Mouse (Mus musculus): ENCODE measurements at regions not wholly inside any gene's neighbourhood (a gene's known extent, or its start where the extent isn't known, plus 50 kb on each side); places are given as distances from the start of the nearest gene placed in this dataset.
A peak's percentile ranks its signal among the peaks of the same experiment; 100 is the strongest.

GRCm38 (mm10) chr3:53393945-53394344 lies 69.2 kb downstream of the Nhlrc3 start:
- H3K27ac ChIP-seq, result no peak overlapping the region
- H3K36me3 ChIP-seq, result no peaks in the 10 kb centered on the region
- ATAC-seq, result no peak
- H3K4me3 ChIP-seq (replicated peaks), result no peak overlapping the region
- H3K4me2 ChIP-seq (replicated peaks), result no peak overlapping the region
- WGBS, result 88% methylated on average over 7 of the region's 7 CpGs
- no peaks in the 10 kb centered on the region for H3K9me3 ChIP-seq
- no peak overlapping the region for H3K9ac ChIP-seq (replicated peaks)
- H3K4me1 ChIP-seq (replicated peaks), result no peaks in the 10 kb centered on the region
- H3K27me3 ChIP-seq, result no peaks in the 10 kb centered on the region

- H3K9ac ChIP-seq (replicated peaks), result no peak overlapping the region
- H3K27ac ChIP-seq, result no peak overlapping the region
- WGBS, result 68% methylated on average over 14 of the region's 14 CpGs
- H3K9me3 ChIP-seq, result no peaks in the 10 kb centered on the region
- H3K27me3 ChIP-seq, result no peaks in the 10 kb centered on the region
- H3K36me3 ChIP-seq, result no peaks in the 10 kb centered on the region
- no peak overlapping the region for H3K4me2 ChIP-seq (replicated peaks)
- ATAC-seq, result no peak
- no peak overlapping the region for H3K4me3 ChIP-seq (replicated peaks)
- no peaks in the 10 kb centered on the region for H3K4me1 ChIP-seq (replicated peaks)
Measured at GRCm38 (mm10) chr3:53381704-53382581, 81.2 kb downstream of the Nhlrc3 start.

GRCm38 (mm10) chr3:53379519-53380181 lies 83.5 kb downstream of the Nhlrc3 start:
- no peak for ATAC-seq
- WGBS, result 69% methylated on average over 4 of the region's 4 CpGs
- H3K9ac ChIP-seq (replicated peaks), result no peak overlapping the region
- no peaks in the 10 kb centered on the region for H3K36me3 ChIP-seq
- no peak overlapping the region for H3K27ac ChIP-seq
- H3K9me3 ChIP-seq, result no peaks in the 10 kb centered on the region
- no peak overlapping the region for H3K4me3 ChIP-seq (replicated peaks)
- H3K4me1 ChIP-seq (replicated peaks), result no peaks in the 10 kb centered on the region
- H3K27me3 ChIP-seq, result no peaks in the 10 kb centered on the region
- no peak overlapping the region for H3K4me2 ChIP-seq (replicated peaks)

GRCm38 (mm10) chr3:53376864-53377447 lies 86.2 kb downstream of the Nhlrc3 start:
- no peak overlapping the region for H3K27ac ChIP-seq
- ATAC-seq, result no peak

GRCm38 (mm10) chr3:53372887-53373286 lies 90.2 kb downstream of the Nhlrc3 start:
- Histone ChIP-seq H3K4me3 (replicated peaks) (no peak overlapping the region), H3K4me1 (replicated peaks) (peaks cover 4% of the 10 kb centered on the region), H3K4me2 (replicated peaks) (no peak overlapping the region), H3K36me3 (no peaks in the 10 kb centered on the region), H3K27ac (no peak overlapping the region), H3K27me3 (no peaks in the 10 kb centered on the region), H3K9me3 (no peaks in the 10 kb centered on the region), H3K9ac (replicated peaks) (no peak overlapping the region)
- 45% methylated on average over 7 of the region's 7 CpGs for WGBS
- ATAC-seq, result 0 out of 2 replicates have a peak, but pooled peaks have one; percentile 24

More at GRCm38 (mm10) chr3:53376864-53377447, 86.2 kb downstream of the Nhlrc3 start:
- Histone ChIP-seq H3K9me3 (no peaks in the 10 kb centered on the region), H3K4me2 (replicated peaks) (no peak overlapping the region), H3K27me3 (no peaks in the 10 kb centered on the region), H3K9ac (replicated peaks) (no peak overlapping the region), H3K36me3 (no peaks in the 10 kb centered on the region), H3K4me1 (replicated peaks) (peaks cover 4% of the 10 kb centered on the region), H3K4me3 (replicated peaks) (no peak overlapping the region)
- WGBS, result 84% methylated on average over 3 of the region's 3 CpGs

- Histone ChIP-seq H3K27me3 (no peaks in the 10 kb centered on the region), H3K9me3 (no peaks in the 10 kb centered on the region), H3K4me1 (replicated peaks) (peaks cover 4% of the 10 kb centered on the region), H3K9ac (replicated peaks) (no peak overlapping the region), H3K36me3 (no peaks in the 10 kb centered on the region), H3K4me3 (replicated peaks) (no peak overlapping the region), H3K27ac (no peak overlapping the region), H3K4me2 (replicated peaks) (no peak overlapping the region)
- no peak for ATAC-seq
- WGBS, result 69% methylated on average over 7 of the region's 7 CpGs
Measured at GRCm38 (mm10) chr3:53371910-53372309, 91.2 kb downstream of the Nhlrc3 start.

GRCm38 (mm10) chr3:53361202-53361601 lies 101.9 kb downstream of the Nhlrc3 start:
- H3K27me3 ChIP-seq, result no peaks in the 10 kb centered on the region
- no peak for ATAC-seq
- no peaks in the 10 kb centered on the region for H3K36me3 ChIP-seq
- H3K9me3 ChIP-seq, result no peaks in the 10 kb centered on the region; the same call in 1 of the 2 replicates
- WGBS, result 92% methylated on average over 4 of the region's 4 CpGs
- H3K4me1 ChIP-seq (replicated peaks), result no peaks in the 10 kb centered on the region
- no peak overlapping the region for H3K4me2 ChIP-seq (replicated peaks)
- no peak overlapping the region for H3K9ac ChIP-seq (replicated peaks)
- H3K4me3 ChIP-seq (replicated peaks), result no peak overlapping the region
- H3K27ac ChIP-seq, result no peak overlapping the region

GRCm38 (mm10) chr3:53353693-53354092 lies 109.4 kb downstream of the Nhlrc3 start:
- Histone ChIP-seq H3K9ac (replicated peaks) (no peak overlapping the region), H3K4me1 (replicated peaks) (no peaks in the 10 kb centered on the region), H3K36me3 (no peaks in the 10 kb centered on the region), H3K4me2 (replicated peaks) (no peak overlapping the region), H3K4me3 (replicated peaks) (no peak overlapping the region), H3K27me3 (no peaks in the 10 kb centered on the region), H3K9me3 (peaks cover 3% of the 10 kb centered on the region; the same call in 1 of the 2 replicates), H3K27ac (no peak overlapping the region)
- WGBS, result 71% methylated on average over 8 of the region's 8 CpGs
- ATAC-seq, result no peak

- Histone ChIP-seq H3K4me1 (replicated peaks) (no peaks in the 10 kb centered on the region), H3K36me3 (no peaks in the 10 kb centered on the region), H3K9ac (replicated peaks) (no peak overlapping the region), H3K27ac (no peak overlapping the region), H3K27me3 (no peaks in the 10 kb centered on the region), H3K4me2 (replicated peaks) (no peak overlapping the region), H3K9me3 (peaks cover 3% of the 10 kb centered on the region; the same call in 1 of the 2 replicates), H3K4me3 (replicated peaks) (no peak overlapping the region)
- WGBS, result 88% methylated on average over 7 of the region's 7 CpGs
- no peak for ATAC-seq
Measured at GRCm38 (mm10) chr3:53353282-53353681, 109.8 kb downstream of the Nhlrc3 start.

GRCm38 (mm10) chr3:53343638-53344037 lies 119.5 kb downstream of the Nhlrc3 start:
- Histone ChIP-seq H3K4me3 (replicated peaks) (no peak overlapping the region), H3K9ac (replicated peaks) (no peak overlapping the region), H3K27ac (no peak overlapping the region), H3K27me3 (no peaks in the 10 kb centered on the region), H3K4me1 (replicated peaks) (no peaks in the 10 kb centered on the region), H3K9me3 (no peaks in the 10 kb centered on the region), H3K4me2 (replicated peaks) (no peak overlapping the region), H3K36me3 (no peaks in the 10 kb centered on the region)
- no peak for ATAC-seq
- 86% methylated on average over 6 of the region's 6 CpGs for WGBS

- Histone ChIP-seq H3K27ac (no peak overlapping the region), H3K4me1 (replicated peaks) (no peaks in the 10 kb centered on the region), H3K4me3 (replicated peaks) (no peak overlapping the region), H3K9me3 (no peaks in the 10 kb centered on the region), H3K9ac (replicated peaks) (no peak overlapping the region), H3K36me3 (no peaks in the 10 kb centered on the region), H3K4me2 (replicated peaks) (no peak overlapping the region), H3K27me3 (no peaks in the 10 kb centered on the region)
- no peak for ATAC-seq
- WGBS, result 76% methylated on average over 22 of the region's 22 CpGs
Measured at GRCm38 (mm10) chr3:53341304-53342206, 121.6 kb downstream of the Nhlrc3 start.
